Mouse (Mus musculus) kidney, postnatal 0 days (tissue): ENCODE measurements around the gene Mlph. TPM values are rescaled to one million over a fixed set of nuclear protein-coding genes. Genes with fewer than 3 reads are reported as not detected.
A peak's percentile ranks its signal among the peaks of the same experiment; 100 is the strongest.

Experiments used
- ATAC-seq: fragments of 200-750 bp; cut with Nextera tagmentation; replicated peaks from 2 replicates; pipeline ENCODE4 v1.8.0; 2017; ENCODE audit warnings: low read depth, moderate number of reproducible peaks, moderate TSS enrichment, moderate library complexity; ENCODE audit not compliant: low FRiP score
- DNase-seq: peaks from one replicate; pipeline ENCODE4 v3.0.0-alpha.2; 2016; ENCODE audit warnings: low spot score
- H3K27ac ChIP-seq: fragments of 300-500 bp; sonication (generic); 2 replicates; pipeline ENCODE4 v1.5.1; 2014; ENCODE audit warnings: mild to moderate bottlenecking
- H3K27me3 ChIP-seq: fragments of 300-500 bp; sonication (generic); 2 replicates; pipeline ENCODE4 v1.6.1; 2014; ENCODE audit warnings: low read length, mixed read lengths; ENCODE audit not compliant: insufficient read depth
- H3K36me3 ChIP-seq: fragments of 300-500 bp; sonication (generic); 2 replicates; pipeline ENCODE4 v1.6.1; 2014; ENCODE audit warnings: low read length, mixed read lengths; ENCODE audit not compliant: insufficient read depth
- H3K4me1 ChIP-seq: fragments of 300-500 bp; sonication (generic); replicated peaks from 2 replicates; pipeline ENCODE4 v1.6.1; 2014; ENCODE audit warnings: antibody characterized with exemption, low read length, mixed read lengths; ENCODE audit not compliant: insufficient read depth
- H3K4me2 ChIP-seq: fragments of 300-500 bp; sonication (generic); 2 replicates; pipeline ENCODE4 v1.6.1; 2014; ENCODE audit warnings: mild to moderate bottlenecking, low read length, moderate library complexity, mixed read lengths
- H3K4me3 ChIP-seq: fragments of 300-500 bp; sonication (generic); replicated peaks from 2 replicates; pipeline ENCODE4 v1.5.1; 2014; ENCODE audit warnings: low read depth, low read length
- H3K9ac ChIP-seq: fragments of 300-500 bp; sonication (generic); 2 replicates; pipeline ENCODE4 v1.6.1; 2014; ENCODE audit warnings: low read depth, low read length
- H3K9me3 ChIP-seq: fragments of 300-500 bp; sonication (generic); replicated peaks from 2 replicates; pipeline ENCODE4 v1.6.1; 2016; ENCODE audit warnings: low read length, inconsistent platforms, mixed read lengths
- CTCF ChIP-seq: IDR thresholded peaks from 2 replicates; pipeline ENCODE4 v1.5.1; 2016; ENCODE audit warnings: antibody characterized with exemption, low read depth, mild to moderate bottlenecking, moderate library complexity
- WGBS: fragments of 180-500 bp; shearing (Covaris S2); extraction: QIAGEN DNeasy Blood & Tissue Kit; methylation state at CpG from one replicate; pipeline ENCODE4 v1.1.7; 2014; 5-methylcytosine and 5-hydroxymethylcytosine counted together
- polyA plus RNA-seq: library from polyadenylated mRNA; unstranded; fragments of >200 nt; fragmentation: Nextera tagmentation; extraction: Ambion mirVana; gene quantifications from 2 replicates; pipeline ENCODE4 v1.2.1, GENCODE M21; 2015

Mlph gene
- polyA plus RNA-seq, 1 experiment from 2014 or later = 0.34 TPM

DNA sequence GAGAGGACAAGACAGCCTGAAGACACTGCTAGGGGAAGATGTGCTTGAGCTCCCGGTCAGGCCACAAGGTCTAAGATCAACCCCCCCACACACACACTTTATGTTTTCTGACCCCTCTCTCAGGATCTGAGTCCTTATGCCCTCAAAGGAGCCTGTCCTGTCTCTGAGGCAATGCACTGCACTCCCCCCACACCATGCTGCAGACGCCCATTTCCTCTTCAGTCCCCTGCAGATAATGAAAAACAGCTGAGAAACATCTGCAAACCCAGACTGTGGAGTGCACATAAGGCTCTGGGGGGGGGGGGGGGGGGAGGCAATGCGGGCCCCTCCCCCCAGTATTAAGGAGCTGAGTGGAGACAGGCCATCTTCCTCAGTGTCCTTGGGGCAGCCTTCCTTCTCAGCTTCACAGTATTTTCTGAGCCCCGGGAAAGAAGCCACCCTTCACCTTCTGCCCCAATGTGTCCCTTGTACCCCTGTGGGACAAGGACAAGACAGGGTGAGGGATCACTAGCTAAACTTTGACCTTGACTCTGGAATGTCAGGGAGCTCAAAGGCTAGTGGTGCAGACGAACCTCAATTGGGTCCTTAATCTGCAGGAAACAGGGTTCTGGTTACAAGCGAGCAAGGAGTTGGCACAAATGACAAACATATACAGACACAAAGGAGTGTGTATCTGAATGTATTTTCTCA is 29.0 kb upstream of the Mlph start:
- H3K27ac ChIP-seq = no peak overlapping the region
- TF ChIP-seq CTCF = no peak
- H3K4me2 ChIP-seq = no peak overlapping the region
- no peaks in the 10 kb centered on the region for H3K27me3 ChIP-seq
- DNase-seq = no peak
- ATAC-seq = no peak; the same call in 1 of the 2 replicates
- H3K9ac ChIP-seq = no peak overlapping the region
- 48% methylated on average over 6 of the region's 6 CpGs for WGBS
- H3K4me1 ChIP-seq = no peaks in the 10 kb centered on the region
- H3K36me3 ChIP-seq = no peaks in the 10 kb centered on the region
- H3K9me3 ChIP-seq = no peaks in the 10 kb centered on the region
- H3K4me3 ChIP-seq = no peak overlapping the region

DNA sequence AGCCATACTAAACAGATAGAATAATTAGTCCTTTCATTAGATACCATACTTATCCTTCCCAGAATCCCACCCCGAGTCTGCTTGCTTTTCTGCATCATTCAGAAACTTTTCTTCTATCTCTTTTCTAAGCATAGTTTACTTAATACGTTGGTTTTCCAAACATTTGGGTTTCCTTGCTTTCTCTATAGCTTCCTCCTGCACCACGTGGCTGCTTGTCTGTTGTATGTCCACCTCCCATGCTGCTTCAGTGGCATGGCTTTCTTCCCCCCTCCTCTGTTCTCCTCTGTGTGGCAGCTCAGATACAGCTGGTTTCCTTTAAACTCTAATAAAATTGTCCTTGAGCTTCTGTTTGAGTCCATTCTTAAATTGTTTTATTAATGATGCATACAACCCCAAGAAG is 20.4 kb upstream of the Mlph start:
- TF ChIP-seq CTCF = no peak
- 41% methylated on average over 3 of the region's 3 CpGs for WGBS

DNA sequence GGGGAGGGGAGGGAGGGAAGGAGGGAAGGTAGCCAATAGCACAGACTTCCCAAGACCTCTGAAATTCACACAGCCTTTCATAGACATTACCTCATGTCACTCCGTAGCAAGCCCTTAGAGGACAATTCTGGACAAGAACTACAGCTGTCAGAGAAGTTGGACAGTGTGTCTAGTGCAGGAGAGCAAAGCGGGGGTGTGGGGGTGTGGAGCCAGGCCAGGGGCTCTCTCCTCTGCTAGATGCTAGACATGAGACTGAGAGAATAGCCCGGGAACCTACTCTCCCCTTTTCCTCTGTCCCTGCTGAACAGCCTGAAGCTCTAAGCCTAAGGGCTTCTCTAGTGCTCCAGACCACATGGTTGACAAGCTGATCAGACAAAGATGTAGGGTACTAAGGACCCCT is 19.9 kb upstream of the Mlph start:
- no peak for TF ChIP-seq CTCF
- H3K4me1 ChIP-seq = 0 out of 2 replicates have a peak, but pooled peaks cover 6% of the 10 kb centered on the region
- ATAC-seq = no peak
- no peak overlapping the region for H3K27ac ChIP-seq
- H3K27me3 ChIP-seq = no peaks in the 10 kb centered on the region
- no peaks in the 10 kb centered on the region for H3K36me3 ChIP-seq
- H3K4me2 ChIP-seq = no peak overlapping the region
- H3K9me3 ChIP-seq = no peaks in the 10 kb centered on the region
- H3K4me3 ChIP-seq = no peak overlapping the region
- DNase-seq = peak; percentile 22
- WGBS = 58% methylated on average over 3 of the region's 3 CpGs
- H3K9ac ChIP-seq = no peak overlapping the region

More for the DNA sequence above, 20.4 kb upstream of the Mlph start:
- H3K9ac ChIP-seq = no peak overlapping the region
- no peaks in the 10 kb centered on the region for H3K27me3 ChIP-seq
- no peak overlapping the region for H3K4me2 ChIP-seq
- no peak overlapping the region for H3K4me3 ChIP-seq
- no peak overlapping the region for H3K27ac ChIP-seq
- ATAC-seq = no peak
- H3K9me3 ChIP-seq = no peaks in the 10 kb centered on the region
- peak; percentile 56 for DNase-seq
- no peaks in the 10 kb centered on the region for H3K36me3 ChIP-seq
- 0 out of 2 replicates have a peak, but pooled peaks cover 6% of the 10 kb centered on the region for H3K4me1 ChIP-seq

DNA sequence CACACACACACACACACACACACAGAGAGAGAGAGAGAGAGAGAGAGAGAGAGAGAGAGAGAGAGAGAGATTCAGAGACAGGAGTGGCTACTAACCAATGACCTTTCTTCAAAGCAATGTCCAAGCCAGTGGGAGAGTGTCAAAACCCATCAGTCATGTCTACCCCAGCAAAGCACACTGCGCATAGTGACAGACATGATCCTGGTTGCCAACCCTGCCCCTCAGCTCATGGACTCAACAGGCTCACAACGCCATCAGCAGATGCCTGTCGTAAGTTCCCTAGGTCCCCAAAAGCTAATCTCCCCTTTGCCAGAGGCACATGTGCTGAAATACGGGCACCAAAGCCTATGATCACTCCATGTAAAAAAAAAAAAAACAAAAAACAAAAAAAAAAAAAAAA is 18.6 kb upstream of the Mlph start:
- H3K4me1 ChIP-seq = 0 out of 2 replicates have a peak, but pooled peaks cover 6% of the 10 kb centered on the region
- no peak for DNase-seq
- H3K27ac ChIP-seq = no peak overlapping the region
- no peak for TF ChIP-seq CTCF
- H3K9me3 ChIP-seq = no peaks in the 10 kb centered on the region
- 70% methylated on average over 4 of the region's 4 CpGs for WGBS
- H3K27me3 ChIP-seq = no peaks in the 10 kb centered on the region
- H3K36me3 ChIP-seq = no peaks in the 10 kb centered on the region
- no peak for ATAC-seq
- H3K9ac ChIP-seq = no peak overlapping the region
- no peak overlapping the region for H3K4me3 ChIP-seq
- no peak overlapping the region for H3K4me2 ChIP-seq

DNA sequence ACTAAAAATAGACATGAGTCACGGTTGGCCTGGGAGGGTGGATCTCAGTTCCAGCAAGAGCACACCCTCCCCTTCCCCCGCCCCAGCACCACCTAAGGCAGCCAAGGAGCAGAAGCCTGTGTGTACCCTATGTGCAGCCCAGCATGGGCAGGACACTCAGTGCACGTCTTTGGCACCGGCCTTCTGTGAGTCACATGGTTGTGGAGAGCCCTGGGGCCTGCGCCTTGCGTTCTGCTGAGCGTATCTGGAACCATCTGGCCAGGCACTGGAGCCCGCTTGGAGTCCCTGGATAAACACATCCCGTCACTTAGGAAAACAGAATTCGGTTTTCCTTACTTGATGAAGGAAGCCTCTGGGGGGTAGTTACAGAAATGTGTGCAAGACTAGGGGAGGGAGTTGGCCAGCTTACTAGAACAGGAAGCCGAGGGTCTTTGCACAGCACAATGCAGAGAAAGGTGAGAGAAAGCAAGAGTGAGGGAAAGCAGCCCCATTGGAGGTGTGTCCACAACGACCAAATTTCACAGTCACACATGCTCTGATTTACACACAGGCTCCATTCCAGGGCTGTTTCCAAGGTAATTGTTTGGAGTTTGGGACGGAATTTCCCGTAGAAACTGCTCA is 18.0 kb upstream of the Mlph start:
- 0 out of 2 replicates have a peak, but pooled peaks cover 6% of the 10 kb centered on the region for H3K4me1 ChIP-seq
- peak; percentile 88 for ATAC-seq
- TF ChIP-seq CTCF = no peak
- H3K27ac ChIP-seq = peak overlapping the region; percentile 62
- H3K9ac ChIP-seq = no peak overlapping the region
- DNase-seq = peak; percentile 81
- H3K4me3 ChIP-seq = no peak overlapping the region
- WGBS = 16% methylated on average over 14 of the region's 14 CpGs
- no peaks in the 10 kb centered on the region for H3K36me3 ChIP-seq
- no peaks in the 10 kb centered on the region for H3K9me3 ChIP-seq
- H3K4me2 ChIP-seq = 0 out of 2 replicates have a peak overlapping the region, but pooled peaks have one; percentile 3
- H3K27me3 ChIP-seq = no peaks in the 10 kb centered on the region

DNA sequence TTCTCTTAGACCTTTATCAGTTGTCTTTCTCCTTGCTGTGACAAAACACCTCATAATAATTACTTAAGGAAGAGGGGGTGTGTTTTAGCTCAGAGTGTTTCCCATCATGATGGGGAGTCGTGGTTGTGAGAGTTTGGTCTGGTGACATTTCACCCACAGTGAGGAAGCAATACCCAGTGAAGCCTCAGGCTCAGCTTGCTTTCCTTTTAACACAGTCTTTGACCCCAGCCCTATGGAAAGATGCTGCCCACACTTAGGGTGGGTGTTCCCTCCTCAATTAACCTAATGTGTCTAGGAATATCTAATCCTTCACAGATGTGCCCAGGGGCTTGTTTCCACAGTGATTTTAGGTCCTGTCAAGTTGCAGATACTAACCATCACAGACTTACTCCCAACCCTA is 16.9 kb upstream of the Mlph start:
- no peak overlapping the region for H3K4me3 ChIP-seq
- no peak overlapping the region for H3K4me2 ChIP-seq
- H3K9ac ChIP-seq = no peak overlapping the region
- 0 out of 2 replicates have a peak, but pooled peaks cover 6% of the 10 kb centered on the region for H3K4me1 ChIP-seq
- TF ChIP-seq CTCF = no peak
- no peak for DNase-seq
- no peaks in the 10 kb centered on the region for H3K27me3 ChIP-seq
- ATAC-seq = no peak
- H3K9me3 ChIP-seq = no peaks in the 10 kb centered on the region
- WGBS = 46% methylated on average over 1 of the region's 1 CpGs
- H3K27ac ChIP-seq = no peak overlapping the region
- H3K36me3 ChIP-seq = no peaks in the 10 kb centered on the region
